Mouse (Mus musculus) thymus, adult 2 months (tissue): ENCODE measurements around the gene Gcfc2.

Experiments used
- CTCF ChIP-seq: fragments of 200-500 bp; IDR thresholded peaks from 2 replicates; pipeline ENCODE4 v1.5.1; 2012; ENCODE audit warnings: mild to moderate bottlenecking, control low read depth, low read length, moderate library complexity, borderline replicate concordance; ENCODE audit not compliant: control insufficient read depth, poor library complexity, insufficient read depth; ENCODE audit errors: extremely low read depth
- POLR2A ChIP-seq: fragments of 200-500 bp; IDR thresholded peaks from 2 replicates; pipeline ENCODE4 v1.6.1; 2012; ENCODE audit warnings: mild to moderate bottlenecking, low read length, control low read depth, moderate library complexity; ENCODE audit not compliant: control insufficient read depth, poor library complexity, insufficient read depth; ENCODE audit errors: extremely low read depth

DNA sequence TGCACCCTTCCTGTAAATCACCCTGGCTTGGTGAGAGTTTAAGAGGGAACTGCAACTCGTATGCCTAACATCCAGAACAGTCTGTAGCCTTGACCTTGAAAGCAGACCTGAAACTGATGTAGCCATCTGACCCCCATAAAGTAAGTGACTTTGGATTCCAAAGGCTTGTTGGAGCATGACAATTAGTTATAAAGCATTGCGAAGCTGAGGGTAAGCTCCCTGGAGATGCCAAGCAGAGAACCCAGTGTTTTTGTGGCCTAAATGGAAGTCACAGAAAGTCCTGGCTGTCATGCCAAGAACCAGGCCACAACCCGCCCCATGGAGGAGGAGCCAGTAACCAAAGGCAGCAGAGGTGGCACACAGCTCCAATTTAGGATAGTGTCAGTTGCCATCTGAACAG is 64.1 kb downstream of the Gcfc2 start:
- TF ChIP-seq CTCF = no peak
- no peak for TF ChIP-seq POLR2A
